Comparison of ENCODE assay signal across 15 mouse cellular contexts in the genomic region with DNA sequence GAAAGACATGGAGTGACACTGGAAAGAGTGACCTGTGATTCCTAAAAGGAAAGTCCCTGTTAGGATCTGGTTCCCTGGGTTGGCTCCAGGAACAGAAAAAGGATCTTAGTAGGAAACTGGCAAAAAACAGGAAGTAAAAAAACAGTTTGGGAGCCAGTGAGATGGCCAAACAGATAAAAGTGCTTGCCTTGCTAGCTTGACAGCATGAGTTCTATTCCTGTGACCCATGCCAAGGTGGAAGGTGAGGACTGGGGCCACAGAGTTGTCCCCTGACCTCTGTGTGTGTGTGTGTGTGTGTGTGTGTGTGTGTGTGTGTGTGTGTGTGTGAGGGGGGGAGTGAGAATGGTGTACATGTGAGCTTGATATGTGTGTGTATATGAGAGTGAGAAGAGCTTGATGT.
"Had no signal": no experiment of that assay in that cellular context is flagged by ENCODE, and none has a peak within 500 bp of the region (broad histone marks: within the 10 kb centered on the region; RNA-seq: fewer than 3 reads in every experiment).

No protein-coding gene starts in this region.

- H3K36me3 ChIP-seq: midbrain, embryonic 15.5 days had no signal

- H3K9ac ChIP-seq: limb, embryonic 13.5 days; liver, embryonic 13.5 days; midbrain, embryonic 15.5 days had no signal

- H3K27me3 ChIP-seq: limb, embryonic 13.5 days; liver, embryonic 13.5 days; megakaryocyte, embryonic 14.5 days; midbrain, embryonic 15.5 days had no signal

- H3K9me3 ChIP-seq: limb, embryonic 13.5 days; liver, embryonic 13.5 days; megakaryocyte, embryonic 14.5 days; midbrain, embryonic 15.5 days had no signal

- H3K27ac ChIP-seq: layer of hippocampus, adult 2 months; limb, embryonic 13.5 days; liver, embryonic 13.5 days; midbrain, embryonic 15.5 days had no signal

- H3K4me2 ChIP-seq: limb, embryonic 13.5 days; liver, embryonic 13.5 days; midbrain, embryonic 11.5 days; midbrain, embryonic 15.5 days had no signal

- H3K4me3 ChIP-seq: layer of hippocampus, adult 2 months; limb, embryonic 13.5 days; liver, embryonic 13.5 days; megakaryocyte, embryonic 14.5 days; midbrain, embryonic 15.5 days had no signal

- DNase-seq: kidney, adult 18-20 months; kidney, postnatal 10 days; kidney, postnatal 4 days; liver, embryonic 13.5 days; lung, adult 18-20 months; lung, postnatal 36 days; right cerebral cortex, adult 18-20 months; right cerebral cortex, postnatal 25 days; thymus, postnatal 14 days had no signal

- ATAC-seq: lung, postnatal 0 days; midbrain, embryonic 15.5 days had no signal

- H3K4me1 ChIP-seq: limb, embryonic 13.5 days; liver, embryonic 13.5 days; megakaryocyte, embryonic 14.5 days; midbrain, embryonic 15.5 days had no signal
